Mouse (Mus musculus): ENCODE data around the gene Kiss1r.

Kiss1r gene

GRCm38 (mm10) chr10:79924998-79925784 is 8.4 kb downstream of the Kiss1r start:
- DNase-seq (ENCODE audit: low read depth): peak; percentile 95

- peak; percentile 72 for DNase-seq (ENCODE audit: low read depth)
These were observed 9.2 kb downstream of the Kiss1r start for GRCm38 (mm10) chr10:79925785-79926490.

- DNase-seq (ENCODE audit: low read depth): peak; percentile 97
These were observed 9.9 kb downstream of the Kiss1r start, which contains the start of gene Arid3a for GRCm38 (mm10) chr10:79926491-79927323. Arid3a (plus strand) TSS chr10:79927043.

- peak; percentile 80 for DNase-seq (ENCODE audit: low read depth)
These were observed 10.7 kb downstream of the Kiss1r start for GRCm38 (mm10) chr10:79927324-79928029.

- peak; percentile 67 for DNase-seq (ENCODE audit: low read depth)
These were observed 11.4 kb downstream of the Kiss1r start for GRCm38 (mm10) chr10:79928030-79928694.

- DNase-seq (ENCODE audit: low read depth): no peak
These were observed 12.3 kb downstream of the Kiss1r start for GRCm38 (mm10) chr10:79928907-79929701.

GRCm38 (mm10) chr10:79929967-79930825 is 13.4 kb downstream of the Kiss1r start:
- no peak for DNase-seq (ENCODE audit: low read depth)

- no peak for DNase-seq (ENCODE audit: low read depth)
These were observed 14.0 kb downstream of the Kiss1r start for GRCm38 (mm10) chr10:79930826-79931186.

- DNase-seq (ENCODE audit: low read depth): no peak
These were observed 15.0 kb downstream of the Kiss1r start for GRCm38 (mm10) chr10:79931797-79932196.

GRCm38 (mm10) chr10:79932736-79933135 is 16.0 kb downstream of the Kiss1r start:
- DNase-seq (ENCODE audit: low read depth): no peak

- DNase-seq (ENCODE audit: low read depth): no peak
These were observed 16.4 kb downstream of the Kiss1r start for GRCm38 (mm10) chr10:79933145-79933679.

- DNase-seq (ENCODE audit: low read depth): no peak
These were observed 17.1 kb downstream of the Kiss1r start for GRCm38 (mm10) chr10:79933861-79934260.

GRCm38 (mm10) chr10:79934272-79934721 is 17.5 kb downstream of the Kiss1r start:
- DNase-seq (ENCODE audit: low read depth): no peak

- no peak for DNase-seq (ENCODE audit: low read depth)
These were observed 18.2 kb downstream of the Kiss1r start for GRCm38 (mm10) chr10:79934794-79935569.

- DNase-seq (ENCODE audit: low read depth): no peak
These were observed 19.6 kb downstream of the Kiss1r start for GRCm38 (mm10) chr10:79936284-79936910.

- DNase-seq (ENCODE audit: low read depth): peak; percentile 94
These were observed 20.2 kb downstream of the Kiss1r start for GRCm38 (mm10) chr10:79936911-79937441.

GRCm38 (mm10) chr10:79937775-79938526 is 21.2 kb downstream of the Kiss1r start:
- no peak for DNase-seq (ENCODE audit: low read depth)
